Mouse (Mus musculus): ENCODE data around the gene Mpzl1. TPM values are rescaled to one million over a fixed set of nuclear protein-coding genes. Genes with fewer than 3 reads are reported as not detected.

Mpzl1 gene
- total RNA-seq, 1 experiment, result 60.1 TPM

- no peaks in the 10 kb centered on the region; a peak in 1 of 4 replicates for H3K4me1 ChIP-seq (ENCODE audit: control insufficient read depth in 2 of 2, insufficient read depth in 2 of 2, low read length in 2 of 2, poor library complexity in 1 of 2)
- H3K9ac ChIP-seq (ENCODE audit: insufficient read depth, low read depth, low read length, poor library complexity, severe bottlenecking), result peak overlapping the region; percentile 95
- peak overlapping the region; percentile 57 to 81 for H3K4me3 ChIP-seq (ENCODE audit: insufficient read depth in 1 of 2, low read depth in 1 of 2, low read length in 2 of 2, poor library complexity in 1 of 2, severe bottlenecking in 1 of 2)
- in situ Hi-C loops (cut with MboI; ENCODE audit: low sequenced_read_pairs in 2 of 2, unreplicated experiment in 2 of 2), result no loop called here
- H3K27ac ChIP-seq (ENCODE audit: insufficient read depth, low read depth, low read length, poor library complexity, severe bottlenecking), result peak overlapping the region; percentile 2; the same call in 1 of the 2 replicates
- TF ChIP-seq ZNF384 (IDR thresholded peaks at IDR 0.05; ENCODE audit: low read depth, low read length), result peak; percentile 96
- peak; percentile 85 for TF ChIP-seq MAFK (IDR thresholded peaks at IDR 0.05; ENCODE audit: insufficient read depth, low read depth, low read length)
- no peak for TF ChIP-seq ZC3H11A (IDR thresholded peaks at IDR 0.05; ENCODE audit: borderline replicate concordance, low read depth, low read length)
- TF ChIP-seq HCFC1 (IDR thresholded peaks at IDR 0.05; ENCODE audit: borderline replicate concordance, insufficient read depth, low read length), result 0 out of 2 replicates have a peak, but pooled peaks have one; percentile 29
- TF ChIP-seq CHD2 (IDR thresholded peaks at IDR 0.05; ENCODE audit: low read depth, low read length), result no peak
- no peaks in the 10 kb centered on the region for H3K9me3 ChIP-seq (ENCODE audit: control insufficient read depth, insufficient read depth, low read depth, low read length)
- no peaks in the 10 kb centered on the region for H3K36me3 ChIP-seq (ENCODE audit: control insufficient read depth, insufficient read depth, low read length, poor library complexity, severe bottlenecking)
- DNase-seq (ENCODE audit: low read depth, low spot score), result no peak
Observed at GRCm38 (mm10) chr1:165641786-165642771, 7.7 kb upstream of the Mpzl1 start.

- Histone ChIP-seq H3K4me3 (ENCODE audit: insufficient read depth in 1 of 2, low read depth in 1 of 2, low read length in 2 of 2, poor library complexity in 1 of 2, severe bottlenecking in 1 of 2) (peak overlapping the region; percentile 57 to 81), H3K4me1 (ENCODE audit: control insufficient read depth in 2 of 2, insufficient read depth in 2 of 2, low read length in 2 of 2, poor library complexity in 1 of 2) (peaks cover 0 to under 1% of the 10 kb centered on the region in 2 experiments; a peak in 2 of 4 replicates), H3K9me3 (ENCODE audit: control insufficient read depth, insufficient read depth, low read depth, low read length) (no peaks in the 10 kb centered on the region), H3K27ac (ENCODE audit: insufficient read depth, low read depth, low read length, poor library complexity, severe bottlenecking) (no peak overlapping the region), H3K9ac (ENCODE audit: insufficient read depth, low read depth, low read length, poor library complexity, severe bottlenecking) (peak overlapping the region; percentile 95; the same call in 1 of the 2 replicates), H3K36me3 (ENCODE audit: control insufficient read depth, insufficient read depth, low read length, poor library complexity, severe bottlenecking) (no peaks in the 10 kb centered on the region)
- DNase-seq (ENCODE audit: low read depth, low spot score), result peak; percentile 69
- peak; percentile 88 for TF ChIP-seq MAFK (IDR thresholded peaks at IDR 0.05; ENCODE audit: insufficient read depth, low read depth, low read length)
- TF ChIP-seq CHD2 (IDR thresholded peaks at IDR 0.05; ENCODE audit: low read depth, low read length), result no peak
- no peak for TF ChIP-seq HCFC1 (IDR thresholded peaks at IDR 0.05; ENCODE audit: borderline replicate concordance, insufficient read depth, low read length)
- TF ChIP-seq ZC3H11A (IDR thresholded peaks at IDR 0.05; ENCODE audit: borderline replicate concordance, low read depth, low read length), result no peak
- TF ChIP-seq ZNF384 (IDR thresholded peaks at IDR 0.05; ENCODE audit: low read depth, low read length), result 0 out of 2 replicates have a peak, but pooled peaks have one; percentile 66
- in situ Hi-C loops (cut with MboI; ENCODE audit: low sequenced_read_pairs in 2 of 2, unreplicated experiment in 2 of 2), result no loop called here
Observed at GRCm38 (mm10) chr1:165641271-165641771, 7.0 kb upstream of the Mpzl1 start.

- Histone ChIP-seq H3K36me3 (ENCODE audit: control insufficient read depth, insufficient read depth, low read length, poor library complexity, severe bottlenecking) (no peaks in the 10 kb centered on the region), H3K27ac (ENCODE audit: insufficient read depth, low read depth, low read length, poor library complexity, severe bottlenecking) (no peak overlapping the region), H3K4me3 (ENCODE audit: insufficient read depth in 1 of 2, low read depth in 1 of 2, low read length in 2 of 2, poor library complexity in 1 of 2, severe bottlenecking in 1 of 2) (no peak overlapping the region), H3K9ac (ENCODE audit: insufficient read depth, low read depth, low read length, poor library complexity, severe bottlenecking) (no peak overlapping the region), H3K9me3 (ENCODE audit: control insufficient read depth, insufficient read depth, low read depth, low read length) (no peaks in the 10 kb centered on the region), H3K4me1 (ENCODE audit: control insufficient read depth in 2 of 2, insufficient read depth in 2 of 2, low read length in 2 of 2, poor library complexity in 1 of 2) (peaks cover 0 to 7% of the 10 kb centered on the region in 2 experiments)
- TF ChIP-seq ZC3H11A (IDR thresholded peaks at IDR 0.05; ENCODE audit: borderline replicate concordance, low read depth, low read length), result no peak
- no peak for TF ChIP-seq CHD2 (IDR thresholded peaks at IDR 0.05; ENCODE audit: low read depth, low read length)
- TF ChIP-seq MAFK (IDR thresholded peaks at IDR 0.05; ENCODE audit: insufficient read depth, low read depth, low read length), result no peak
- no peak for TF ChIP-seq HCFC1 (IDR thresholded peaks at IDR 0.05; ENCODE audit: borderline replicate concordance, insufficient read depth, low read length)
- TF ChIP-seq ZNF384 (IDR thresholded peaks at IDR 0.05; ENCODE audit: low read depth, low read length), result no peak
- no peak for DNase-seq (ENCODE audit: low read depth, low spot score)
- in situ Hi-C loops (cut with MboI; ENCODE audit: low sequenced_read_pairs in 2 of 2, unreplicated experiment in 2 of 2), result no loop called here
Observed at GRCm38 (mm10) chr1:165636289-165636688, 2.0 kb upstream of the Mpzl1 start.

GRCm38 (mm10) chr1:165635055-165635897 lies 938 bp upstream of the Mpzl1 start:
- peak overlapping the region; percentile 66 for H3K4me3 ChIP-seq (ENCODE audit: insufficient read depth in 1 of 2, low read depth in 1 of 2, low read length in 2 of 2, poor library complexity in 1 of 2, severe bottlenecking in 1 of 2)
- no peaks in the 10 kb centered on the region for H3K36me3 ChIP-seq (ENCODE audit: control insufficient read depth, insufficient read depth, low read length, poor library complexity, severe bottlenecking)
- H3K27ac ChIP-seq (ENCODE audit: insufficient read depth, low read depth, low read length, poor library complexity, severe bottlenecking), result peak overlapping the region; percentile 59; the same call in 1 of the 2 replicates
- H3K4me1 ChIP-seq (ENCODE audit: control insufficient read depth in 2 of 2, insufficient read depth in 2 of 2, low read length in 2 of 2, poor library complexity in 1 of 2), result peaks cover 0 to 7% of the 10 kb centered on the region in 2 experiments
- H3K9me3 ChIP-seq (ENCODE audit: control insufficient read depth, insufficient read depth, low read depth, low read length), result no peaks in the 10 kb centered on the region
- DNase-seq (ENCODE audit: low read depth, low spot score), result no peak
- in situ Hi-C loops (cut with MboI; ENCODE audit: low sequenced_read_pairs in 2 of 2, unreplicated experiment in 2 of 2), result no loop called here
- peak overlapping the region; percentile 67; the same call in 1 of the 2 replicates for H3K9ac ChIP-seq (ENCODE audit: insufficient read depth, low read depth, low read length, poor library complexity, severe bottlenecking)
- TF ChIP-seq ZC3H11A (IDR thresholded peaks at IDR 0.05; ENCODE audit: borderline replicate concordance, low read depth, low read length), result no peak
- no peak for TF ChIP-seq CHD2 (IDR thresholded peaks at IDR 0.05; ENCODE audit: low read depth, low read length)
- TF ChIP-seq MAFK (IDR thresholded peaks at IDR 0.05; ENCODE audit: insufficient read depth, low read depth, low read length), result no peak
- no peak for TF ChIP-seq HCFC1 (IDR thresholded peaks at IDR 0.05; ENCODE audit: borderline replicate concordance, insufficient read depth, low read length)
- TF ChIP-seq ZNF384 (IDR thresholded peaks at IDR 0.05; ENCODE audit: low read depth, low read length), result 0 out of 2 replicates have a peak, but pooled peaks have one; percentile 20

Measured in ES-E14 (cell line).